Mouse (Mus musculus) layer of hippocampus, adult 9-10 months (tissue): ENCODE data around the gene Tsc1.

Source experiments
- DNase-seq: peaks from one replicate; pipeline ENCODE4 v3.0.0; 2022; ENCODE audit warnings: low spot score

Gene Tsc1

DNA sequence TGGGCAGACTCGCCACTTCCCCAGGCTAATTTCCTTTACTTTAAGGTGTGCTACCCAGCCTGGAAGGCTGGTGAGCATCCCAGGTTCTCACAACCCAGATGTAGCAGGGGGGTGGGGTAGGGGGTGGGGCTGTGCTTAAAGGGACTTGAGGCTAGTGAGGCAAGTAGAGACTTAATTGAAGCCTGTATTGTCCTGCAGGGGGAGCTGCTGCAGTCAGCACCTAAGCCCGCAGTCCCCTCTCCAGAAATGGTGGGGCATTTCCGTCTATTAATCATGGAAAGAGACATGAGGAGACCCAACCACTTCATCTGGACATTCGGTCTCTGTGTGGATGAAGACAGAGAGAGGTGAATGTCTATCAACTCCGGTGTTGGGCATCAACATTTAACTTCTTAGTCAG is 24.7 kb upstream of the Tsc1 start:
- no peak for DNase-seq

DNA sequence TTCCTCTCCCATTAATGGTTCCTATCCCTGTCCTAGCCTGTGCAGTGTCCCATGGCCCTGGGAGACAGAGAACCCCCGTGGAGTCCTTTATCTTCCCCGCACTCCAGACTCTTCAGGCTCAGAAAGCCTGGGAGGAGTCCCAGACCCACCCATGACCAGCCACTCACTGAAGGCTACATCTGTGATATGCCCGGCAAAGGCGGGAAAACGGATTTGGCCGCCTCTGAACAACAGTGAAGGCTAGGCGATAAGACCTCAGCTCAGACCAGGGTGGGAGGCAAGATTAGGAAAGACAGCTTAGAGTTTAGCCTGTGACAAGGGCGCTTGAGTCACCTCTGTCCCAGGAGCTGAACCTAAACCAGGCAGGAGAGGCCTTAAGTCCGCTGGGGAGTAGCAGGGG is 24.2 kb upstream of the Tsc1 start:
- DNase-seq: no peak

DNA sequence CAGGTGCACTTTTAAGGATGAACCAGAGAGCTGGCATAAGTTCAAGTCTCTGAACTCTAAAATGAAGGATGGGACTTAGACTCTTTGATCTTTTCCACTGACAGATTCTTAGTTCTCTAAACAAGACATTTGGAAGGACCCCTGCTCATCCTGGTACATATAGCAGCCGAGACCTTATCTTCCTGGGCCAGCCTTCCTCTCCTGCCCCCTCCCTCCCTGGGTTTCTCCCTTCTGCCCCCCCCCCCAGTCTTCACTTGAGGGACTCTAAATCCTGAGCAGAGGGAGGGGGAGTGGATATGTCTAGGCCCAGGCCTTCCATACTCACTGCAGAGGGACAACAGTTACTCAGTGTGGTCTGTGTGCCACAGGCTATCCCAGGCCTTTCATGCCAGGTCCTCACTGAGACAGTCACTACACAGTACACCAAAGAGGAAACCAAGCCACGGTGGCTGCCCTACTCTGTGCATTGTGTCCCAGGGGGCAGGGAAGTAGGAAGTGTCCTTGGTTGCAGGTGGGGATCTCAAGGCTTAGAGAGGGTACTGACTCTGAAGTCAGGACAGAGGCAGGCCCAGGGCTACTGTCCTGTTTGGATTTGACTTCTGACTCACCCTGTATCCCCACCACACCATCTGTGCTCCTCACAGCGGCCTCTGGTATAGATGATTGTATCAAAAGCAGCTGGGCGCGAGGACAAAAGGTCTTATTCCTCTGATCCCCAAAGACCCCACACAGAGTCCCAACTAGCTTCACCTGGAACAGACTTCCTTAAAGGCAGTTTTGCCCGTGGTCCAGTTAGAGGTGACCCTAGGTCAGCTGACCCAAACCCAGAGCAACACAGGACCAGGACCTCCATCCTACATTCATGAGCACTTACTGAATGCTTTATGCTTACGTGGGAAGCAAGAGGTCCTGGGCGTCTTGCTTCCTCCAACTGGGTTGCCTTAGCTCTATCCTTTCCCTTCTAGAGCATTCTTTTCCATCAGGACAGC is 23.2 kb upstream of the Tsc1 start:
- DNase-seq: no peak

DNA sequence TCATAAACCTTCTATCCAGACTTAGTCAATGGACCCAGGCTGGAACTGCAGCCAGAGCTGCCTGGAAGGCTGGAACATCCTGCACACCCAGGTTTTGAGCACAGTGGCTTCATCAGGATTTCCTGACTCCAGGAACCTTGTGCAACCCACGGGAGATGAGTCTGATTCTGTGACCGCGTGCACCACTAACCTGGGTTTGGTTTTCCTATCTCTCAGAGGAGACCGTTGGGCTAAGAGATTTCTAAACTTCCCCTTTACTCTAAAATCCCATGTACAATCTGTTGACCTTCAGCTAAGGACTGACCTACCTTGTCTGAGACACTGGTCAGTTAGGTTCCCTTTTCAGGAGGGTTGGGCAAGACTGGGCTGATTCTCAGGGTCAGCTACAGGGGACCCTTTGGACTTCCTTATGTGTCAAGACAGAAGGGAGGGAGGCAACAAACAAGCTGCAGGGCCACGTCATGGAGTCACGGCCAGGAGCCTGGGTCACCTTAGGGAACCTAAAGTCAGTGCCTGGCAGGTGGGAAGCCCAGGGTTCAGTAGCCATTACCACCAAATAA is 22.2 kb upstream of the Tsc1 start:
- no peak for DNase-seq

DNA sequence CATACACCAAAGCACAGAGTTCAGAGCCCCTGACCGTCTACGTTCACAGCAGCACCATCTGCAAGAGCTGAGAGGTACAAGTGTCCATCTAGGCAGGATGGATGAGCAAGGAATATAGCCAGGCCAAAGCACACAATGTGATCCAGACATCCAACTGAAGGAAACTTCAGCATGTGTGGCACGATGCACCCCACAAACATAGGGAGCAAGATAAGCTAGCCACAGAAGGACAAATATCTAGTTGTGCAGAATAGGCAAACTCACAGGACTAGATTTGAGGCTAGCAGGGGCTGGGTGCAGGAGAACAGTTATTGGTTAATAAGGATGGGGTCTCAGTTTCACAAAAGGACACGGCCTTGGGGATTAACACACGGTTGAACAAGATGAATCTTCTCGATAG is 21.7 kb upstream of the Tsc1 start:
- no peak for DNase-seq

DNA sequence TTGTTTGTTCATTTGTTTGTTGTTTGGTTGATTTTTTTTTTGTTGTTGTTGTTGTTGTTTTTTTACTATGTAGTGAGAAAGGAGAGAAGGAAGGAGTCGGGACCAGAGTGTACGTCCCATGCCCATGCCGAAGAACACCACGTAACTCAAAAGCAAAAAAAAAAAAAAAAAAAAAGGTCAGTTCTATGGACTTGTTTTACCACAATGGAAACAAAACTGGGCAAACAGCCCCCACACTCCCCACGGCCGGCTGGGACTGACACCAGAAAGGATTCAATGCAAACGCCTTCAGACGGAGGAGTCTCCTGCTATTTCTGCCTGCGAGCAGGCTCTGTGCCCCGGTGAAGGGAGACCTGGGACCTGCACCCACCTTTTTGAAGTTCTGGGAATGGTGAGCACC is 20.5 kb upstream of the Tsc1 start:
- DNase-seq: no peak

DNA sequence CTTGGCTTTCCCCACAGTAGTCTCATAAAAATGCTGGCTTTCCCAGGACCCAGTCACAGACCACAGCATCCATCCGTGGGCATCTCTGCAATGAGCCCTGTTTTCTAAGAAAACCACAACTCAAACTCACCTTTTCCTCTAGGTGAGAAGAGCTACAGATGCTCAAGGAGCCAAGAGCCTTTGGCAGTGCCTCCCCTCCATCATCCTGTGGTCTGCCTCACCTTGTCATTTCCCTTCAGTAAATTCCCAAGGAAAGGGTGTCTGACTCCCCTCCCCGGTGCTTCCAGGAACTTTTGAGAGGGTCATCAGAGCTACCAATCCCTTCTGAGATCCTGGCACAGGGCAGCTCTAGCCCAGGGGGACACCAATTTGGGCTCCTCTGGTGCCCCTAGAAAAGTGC is 19.9 kb upstream of the Tsc1 start:
- DNase-seq: no peak

DNA sequence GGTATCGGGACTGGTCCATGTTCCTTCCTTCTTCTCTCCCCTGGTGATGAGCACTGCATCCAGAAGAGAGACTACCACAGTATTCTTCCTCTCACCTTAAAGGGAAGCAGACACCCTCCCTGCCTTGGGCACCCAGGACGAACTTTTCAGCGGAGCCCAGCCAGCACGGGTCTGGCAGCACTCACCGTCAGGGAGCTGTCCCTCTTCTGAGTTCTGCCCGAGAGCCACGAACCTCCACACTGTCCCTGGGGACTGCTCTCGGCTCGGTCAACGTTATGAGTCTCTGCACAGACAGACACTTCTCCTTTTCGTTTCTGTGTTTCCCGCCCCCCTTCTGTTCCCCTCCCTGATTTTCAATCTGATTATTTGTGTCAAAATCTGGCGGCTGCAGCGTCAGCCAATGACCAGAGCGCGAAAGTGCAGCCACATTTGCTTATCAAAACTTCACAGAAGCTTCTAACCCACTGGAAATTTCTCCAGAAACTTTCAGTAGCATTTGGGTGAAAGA is 19.3 kb upstream of the Tsc1 start, which contains the start of gene Gfi1b:
Gfi1b (minus strand) TSS at position 319 of the 508 bp plus-strand sequence.
- no peak for DNase-seq

DNA sequence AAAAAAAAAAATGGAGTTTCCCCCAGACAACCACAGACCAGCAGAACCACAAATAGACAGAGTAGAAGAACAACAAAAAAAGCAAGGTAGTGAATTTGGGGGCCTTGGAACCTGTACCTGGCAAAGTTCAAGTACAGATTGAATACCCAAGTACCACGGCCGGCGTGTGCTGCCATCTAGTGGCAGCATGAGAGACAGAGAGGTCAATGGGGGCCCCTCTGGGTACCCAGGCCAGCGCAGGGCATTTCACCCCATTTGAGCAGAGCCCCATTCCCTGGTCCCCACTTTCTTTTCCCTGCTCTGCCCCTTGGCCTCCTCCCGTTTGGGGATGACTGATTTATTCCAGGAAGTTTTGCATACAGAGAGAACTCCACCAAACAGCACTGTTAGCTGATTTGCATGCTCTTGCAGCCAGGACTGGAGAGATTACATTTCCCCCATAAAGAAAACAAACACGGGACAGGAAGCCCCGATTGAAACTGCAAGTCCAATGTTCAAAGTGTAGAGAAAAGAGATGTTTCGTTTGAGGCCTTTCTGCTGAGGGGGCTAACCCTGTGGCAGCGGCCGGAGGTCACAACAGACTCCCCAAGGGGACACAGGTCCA is 18.4 kb upstream of the Tsc1 start:
- no peak for DNase-seq

DNA sequence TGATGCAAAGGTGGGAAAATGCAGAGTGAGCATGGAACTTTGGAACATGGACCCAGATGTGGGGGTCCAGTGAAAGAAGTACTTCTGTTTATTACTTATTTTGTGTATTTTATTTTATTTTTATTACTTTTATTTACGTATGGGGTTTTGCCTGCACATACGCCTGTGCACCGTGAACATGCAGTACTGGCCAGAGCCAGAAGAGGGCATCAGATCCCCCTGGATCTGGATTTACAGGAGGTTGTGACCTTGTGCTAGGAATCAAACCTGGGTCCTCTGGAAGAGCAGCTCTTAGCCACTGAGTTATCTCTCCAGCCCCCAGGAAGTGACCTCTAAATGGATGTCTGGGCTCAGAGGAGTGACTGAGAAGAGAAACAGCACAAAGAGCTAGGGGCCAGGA is 16.2 kb upstream of the Tsc1 start:
- DNase-seq: no peak

DNA sequence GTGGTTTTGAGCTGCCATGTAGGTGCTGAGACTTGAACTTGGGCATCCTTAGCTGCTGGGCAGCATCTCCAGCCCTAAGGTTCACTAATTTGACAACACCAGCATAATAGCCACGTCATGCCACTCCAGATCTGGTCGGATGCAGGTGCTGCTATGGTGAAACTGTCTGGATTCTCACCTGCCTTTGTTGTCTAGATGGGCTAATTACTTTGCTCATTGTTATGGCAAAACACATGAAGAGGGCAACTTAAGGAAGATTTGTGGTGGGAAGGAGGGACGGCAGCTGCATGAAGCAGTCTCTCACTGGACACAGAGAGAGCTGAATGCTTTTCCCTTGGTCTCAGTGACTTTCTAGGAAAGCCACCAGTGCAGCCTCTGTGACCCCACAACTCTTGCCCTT is 15.0 kb upstream of the Tsc1 start:
- no peak for DNase-seq

DNA sequence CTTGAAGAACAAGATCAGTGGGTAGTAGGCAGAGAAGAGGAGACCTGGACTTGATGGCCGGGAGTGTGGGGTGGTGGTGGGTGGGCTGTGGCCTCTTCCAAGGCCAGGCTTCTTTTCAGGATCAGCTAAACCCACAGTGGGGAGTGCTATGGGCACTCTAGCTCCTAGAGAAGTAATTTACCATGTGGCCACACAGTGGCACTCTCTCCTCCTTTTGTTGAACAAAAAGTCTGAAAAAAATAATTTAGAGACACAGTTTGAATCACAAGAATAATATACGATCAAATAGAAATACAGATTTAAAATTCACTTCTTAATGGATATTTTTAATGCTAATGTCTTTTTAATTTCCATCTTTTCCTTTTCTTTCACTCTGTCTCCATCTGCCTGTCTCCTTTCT is 13.0 kb upstream of the Tsc1 start:
- no peak for DNase-seq

DNA sequence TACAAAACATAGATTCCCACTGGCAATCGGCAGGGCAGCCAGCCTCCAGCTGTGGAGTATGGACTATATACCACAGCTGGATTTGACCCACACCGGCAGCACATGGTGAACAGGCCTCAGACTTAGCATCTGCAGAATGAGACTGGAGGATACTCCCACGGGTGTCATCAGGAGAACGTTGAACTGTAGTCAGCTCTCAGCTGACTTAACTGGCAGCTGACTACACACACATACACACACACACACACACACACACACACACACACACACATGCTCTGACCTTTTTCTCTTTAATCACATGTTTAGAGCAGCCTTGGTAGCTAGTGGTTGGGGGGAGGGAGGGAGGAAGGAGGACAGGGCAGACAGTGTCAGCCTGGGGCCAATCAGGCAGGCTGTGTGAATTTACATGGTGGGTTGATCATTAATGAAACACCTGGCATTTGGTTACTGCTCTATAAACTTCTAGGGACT is 11.1 kb upstream of the Tsc1 start:
- no peak for DNase-seq

DNA sequence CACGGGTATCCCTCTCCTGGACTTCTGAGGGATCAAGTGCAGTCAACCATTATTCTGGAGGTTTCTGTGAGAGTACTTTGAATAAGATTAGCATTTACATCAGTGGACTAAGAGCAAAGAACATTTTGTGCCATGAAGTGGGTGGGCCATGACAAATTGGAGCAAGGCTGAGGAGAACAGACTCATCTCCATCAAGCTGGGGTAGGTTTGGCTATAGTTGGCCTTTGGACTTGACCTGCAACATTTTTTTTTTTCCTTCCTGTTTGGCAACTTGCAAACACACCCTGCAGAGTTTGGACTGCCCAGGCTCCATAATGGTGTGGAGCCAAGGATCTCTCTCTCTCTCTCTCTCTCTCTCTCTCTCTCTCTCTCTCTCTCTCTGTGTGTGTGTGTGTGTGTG is 8.4 kb upstream of the Tsc1 start:
- no peak for DNase-seq

DNA sequence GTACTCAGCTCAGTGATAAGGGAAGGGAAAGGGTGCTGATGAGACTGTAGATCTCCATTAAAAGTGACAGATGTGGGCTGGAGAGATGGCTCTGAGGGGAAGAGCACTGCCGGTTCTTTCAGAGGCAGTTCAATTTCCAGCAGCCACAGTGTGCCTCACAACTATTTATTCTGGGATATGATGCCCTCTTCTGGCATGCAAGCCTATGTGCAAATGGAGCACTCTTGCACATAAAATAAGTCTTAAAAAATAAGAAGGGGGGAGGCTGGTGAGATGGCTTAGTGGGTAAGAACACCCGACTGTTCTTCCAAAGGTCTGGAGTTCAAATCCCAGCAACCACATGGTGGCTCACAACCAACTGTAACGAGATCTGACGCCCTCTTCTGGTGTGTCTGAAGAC is 7.9 kb upstream of the Tsc1 start:
- DNase-seq: no peak

DNA sequence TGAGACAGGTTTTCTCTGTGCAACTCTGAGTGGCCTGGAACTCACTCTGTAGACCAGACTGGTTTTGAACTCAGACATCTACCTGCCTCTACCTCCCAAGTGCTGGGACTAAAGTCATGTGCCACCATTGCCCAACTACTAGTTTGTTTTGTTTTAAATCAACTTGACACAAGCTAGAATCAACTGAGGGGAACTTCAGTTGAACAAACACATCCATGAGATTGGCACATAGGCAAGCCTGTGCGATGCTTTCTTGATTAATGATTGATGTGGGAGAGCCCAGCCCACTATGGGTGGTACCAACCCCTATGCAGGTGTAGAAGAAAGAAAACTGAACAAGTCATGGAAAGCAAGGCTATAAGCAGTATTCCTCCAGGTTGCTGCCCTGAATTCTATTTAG is 5.8 kb upstream of the Tsc1 start:
- no peak for DNase-seq

DNA sequence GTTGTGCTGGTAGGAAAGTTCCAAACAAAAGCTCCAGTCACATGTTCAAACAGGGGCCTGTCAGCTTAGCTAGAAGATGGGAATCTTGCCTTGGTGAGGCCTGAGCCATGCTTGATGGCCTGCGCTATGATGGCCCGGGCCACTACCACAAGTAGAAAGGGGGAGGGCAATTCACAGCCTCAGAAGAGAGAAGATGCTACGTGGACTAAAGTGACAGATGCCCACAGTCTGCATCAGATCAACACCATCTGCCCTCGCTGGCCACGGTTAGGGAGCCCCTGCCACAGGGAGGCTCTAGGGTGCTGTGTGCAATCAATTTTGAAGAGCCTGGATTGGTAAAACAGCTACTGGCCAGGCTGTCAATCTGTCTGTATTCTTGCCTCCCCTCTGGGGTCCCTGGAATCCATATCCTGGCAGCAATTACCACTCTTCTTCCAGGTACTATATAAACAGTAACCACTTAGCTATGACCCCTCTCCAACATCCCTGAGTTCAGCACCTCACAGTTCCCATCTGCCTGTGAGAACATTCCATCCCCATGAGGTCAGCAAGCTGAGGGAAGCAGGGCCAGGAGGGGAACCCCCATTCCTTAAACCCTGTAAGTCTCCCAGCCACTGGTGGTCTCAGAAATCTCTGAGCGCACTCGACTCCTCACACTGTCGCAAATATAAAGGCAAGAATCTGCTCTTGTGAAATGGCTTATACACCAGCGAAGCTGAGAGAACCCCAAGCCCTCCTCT is 3.8 kb upstream of the Tsc1 start:
- DNase-seq: no peak

DNA sequence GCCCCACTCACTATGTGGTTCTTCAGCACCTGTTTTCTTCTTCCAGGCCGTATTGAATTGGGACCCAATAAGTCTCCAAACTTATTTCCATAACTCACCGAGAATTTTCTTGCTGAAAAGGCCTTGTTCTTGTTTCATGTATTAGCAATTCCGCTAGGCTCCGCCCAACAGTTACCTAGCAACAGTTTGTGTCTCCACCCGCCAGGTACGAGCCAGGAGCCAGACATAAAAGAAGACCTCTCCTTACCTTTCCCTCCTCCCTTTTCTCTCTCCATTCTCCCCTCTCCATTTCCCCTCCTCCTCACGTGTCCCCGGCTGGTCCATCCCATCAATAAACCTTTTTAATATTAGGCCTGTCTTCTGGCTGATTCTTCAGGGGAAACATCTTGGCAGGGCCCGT is 2.7 kb upstream of the Tsc1 start:
- DNase-seq: no peak

DNA sequence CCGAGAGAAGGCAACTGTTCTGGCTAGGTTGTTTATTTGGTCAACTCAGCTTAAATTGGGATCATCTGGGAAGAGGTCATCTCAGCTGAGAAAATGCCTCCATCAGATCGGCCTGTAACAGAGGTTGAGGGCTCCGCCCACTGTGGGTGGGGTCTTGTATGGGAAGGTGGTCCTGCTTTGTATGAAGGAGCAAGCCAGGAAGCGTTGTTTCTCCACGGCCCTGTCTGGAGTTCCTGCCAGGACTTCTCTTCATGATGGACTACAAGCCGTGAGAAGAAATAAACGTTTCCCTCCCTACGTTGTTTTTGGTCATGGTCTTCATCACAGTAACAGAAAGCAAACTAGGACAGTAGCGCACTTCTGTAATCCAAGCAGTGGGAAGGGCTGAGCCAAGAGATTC is 2.1 kb upstream of the Tsc1 start:
- no peak for DNase-seq

DNA sequence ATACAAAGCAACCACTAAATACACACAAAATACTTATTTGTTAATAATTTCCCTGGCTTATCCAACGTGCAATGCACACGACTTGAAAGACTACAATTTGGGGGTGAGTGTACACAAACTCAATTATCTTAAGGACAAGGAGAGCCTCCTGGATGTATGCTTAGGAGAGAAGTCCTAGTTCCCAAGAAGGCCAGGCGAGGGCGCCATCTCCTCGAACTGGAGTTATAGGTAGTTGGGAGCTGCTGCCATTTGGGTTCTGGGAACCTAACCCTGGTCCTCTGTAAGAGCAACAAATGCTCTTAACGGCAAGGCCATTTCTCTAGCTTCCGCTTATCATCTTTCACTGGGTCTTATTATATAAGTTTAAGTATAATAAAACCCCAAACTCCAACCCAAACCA is 1.2 kb upstream of the Tsc1 start:
- no peak for DNase-seq

DNA sequence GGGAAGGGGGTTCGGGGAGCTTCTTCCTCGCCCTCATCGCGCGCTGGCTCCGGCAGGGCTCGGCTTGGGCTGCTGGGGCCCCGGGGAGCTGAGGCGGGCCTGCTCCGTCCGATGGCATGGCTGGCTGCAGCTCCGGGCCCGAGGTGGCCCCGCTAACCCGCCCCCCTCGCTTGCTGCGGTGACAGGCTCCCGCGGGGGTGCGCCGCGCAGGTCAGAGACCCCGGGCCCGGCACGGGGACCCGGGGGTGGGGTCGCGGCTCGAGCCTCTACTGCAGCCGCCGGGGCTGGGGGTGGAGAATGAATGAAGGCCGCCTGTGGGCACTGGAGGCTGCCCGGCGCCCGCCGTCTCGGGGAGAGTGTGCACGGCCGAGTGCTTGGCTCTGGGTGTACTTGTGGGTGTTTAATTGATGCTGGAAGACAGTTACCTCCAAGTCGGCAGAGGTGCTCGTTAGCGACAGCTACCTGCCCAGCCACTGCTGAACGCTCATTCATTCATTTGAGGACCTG is 460 bp downstream of the Tsc1 start:
- DNase-seq: no peak

DNA sequence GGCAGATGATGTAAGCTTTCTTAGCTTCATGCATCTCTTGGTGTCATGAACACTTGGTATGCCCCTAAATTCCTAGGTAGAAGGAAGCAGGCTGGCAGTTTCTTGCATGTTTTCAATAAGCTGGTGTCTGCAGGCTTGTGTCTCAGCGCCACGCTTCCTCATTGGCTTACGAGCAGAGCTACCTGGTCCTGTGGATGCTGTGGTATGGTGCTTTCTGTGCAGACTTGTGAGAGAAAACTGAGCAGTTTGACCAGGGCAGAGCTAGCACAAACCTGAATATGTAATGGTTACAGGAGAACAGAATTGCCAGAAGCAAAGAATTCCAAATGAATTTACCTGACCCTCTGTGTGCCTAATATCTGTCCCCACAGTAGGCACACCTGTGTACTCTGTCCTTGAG is 2.1 kb downstream of the Tsc1 start:
- DNase-seq: no peak
